Mouse (Mus musculus) adrenal gland, postnatal 4 days (tissue): ENCODE results near the gene Nubp1. TPM values are rescaled to one million over a fixed set of nuclear protein-coding genes. Genes with fewer than 3 reads are reported as not detected.

Experiments used
- DNase-seq, 2 experiments: peaks; one replicate each; pipeline ENCODE4 v3.0.0; 2021 to 2022; ENCODE audit warnings: low spot score in 2 of 2, mixed read lengths in 2 of 2
- total RNA-seq, 2 experiments: library from RNA; stranded (reverse); gene quantifications; 2 replicates each; pipeline ENCODE4 v1.2.3; 2021

Gene Nubp1
- total RNA-seq, 2 experiments from 2014 or later: 22.2 to 23.4 TPM

GRCm38 (mm10) chr16:10465011-10465681 is 53.4 kb downstream of the Nubp1 start:
- no peak for DNase-seq

- no peak for DNase-seq
These were observed 55.8 kb downstream of the Nubp1 start for GRCm38 (mm10) chr16:10467391-10468107.

- DNase-seq: no peak
These were observed 56.5 kb downstream of the Nubp1 start for GRCm38 (mm10) chr16:10468201-10468600.

GRCm38 (mm10) chr16:10471950-10472349 is 60.2 kb downstream of the Nubp1 start:
- no peak for DNase-seq

Other genes with a start within 250 kb of the Nubp1 start
- not detected for gene Rpl39l, start 241.7 kb upstream of the Nubp1 start, total RNA-seq
- gene Atf7ip2, start 219.2 kb upstream of the Nubp1 start, total RNA-seq: 1 to 10 TPM; 1.7 to 1.9 TPM
- gene Emp2, start 98.0 kb upstream of the Nubp1 start, total RNA-seq: 10 to 100 TPM in 1 of 2 experiments, 1 to 10 TPM in 1; 9.7 to 12.5 TPM
- gene Tekt5, start 16.5 kb upstream of the Nubp1 start, total RNA-seq: under 1 TPM in 1 of 2 experiments, not detected in 1; 0.28 TPM
- gene Tvp23a, start 35.4 kb downstream of the Nubp1 start, total RNA-seq: 1 to 10 TPM; 4.7 to 4.8 TPM
- gene Ciita, start 68.1 kb downstream of the Nubp1 start, total RNA-seq: under 1 TPM; 0.37 to 0.56 TPM
- gene Dexi, start 131.1 kb downstream of the Nubp1 start, total RNA-seq: 10 to 100 TPM; 21.8 to 23.0 TPM
- 10 to 100 TPM; 28.2 to 30.7 TPM for gene Clec16a, start 133.4 kb downstream of the Nubp1 start, total RNA-seq